Mouse (Mus musculus): ENCODE measurements around the gene Orm1.

Gene Orm1

GRCm38 (mm10) chr4:63344295-63344694, at the start of gene Orm1:
Gene Orm1 (plus strand): TSS chr4:63344560.
- DNase-seq: no peak

- no peak for DNase-seq
These were observed 48.7 kb upstream of the Orm1 start for GRCm38 (mm10) chr4:63295641-63296040.

- DNase-seq: no peak
These were observed 48.1 kb upstream of the Orm1 start for GRCm38 (mm10) chr4:63296263-63296662.

- DNase-seq: no peak
These were observed 47.5 kb upstream of the Orm1 start for GRCm38 (mm10) chr4:63296876-63297275.

GRCm38 (mm10) chr4:63298191-63298590, 46.2 kb upstream of the Orm1 start:
- DNase-seq: no peak

GRCm38 (mm10) chr4:63302641-63303040, 41.7 kb upstream of the Orm1 start:
- DNase-seq: no peak

GRCm38 (mm10) chr4:63307175-63308062, 36.9 kb upstream of the Orm1 start:
- peak; percentile 88 to 95 for DNase-seq

GRCm38 (mm10) chr4:63308316-63308715, 36.0 kb upstream of the Orm1 start:
- DNase-seq: peak; percentile 69 to 72

GRCm38 (mm10) chr4:63310247-63310855, 34.0 kb upstream of the Orm1 start:
- no peak for DNase-seq

- no peak for DNase-seq
These were observed 32.9 kb upstream of the Orm1 start for GRCm38 (mm10) chr4:63311426-63311825.

- no peak for DNase-seq
These were observed 30.3 kb upstream of the Orm1 start for GRCm38 (mm10) chr4:63314063-63314462.

GRCm38 (mm10) chr4:63316076-63316746, 28.1 kb upstream of the Orm1 start:
- DNase-seq: no peak

GRCm38 (mm10) chr4:63319566-63319965, 24.8 kb upstream of the Orm1 start:
- peak; percentile 63 to 78 for DNase-seq

- DNase-seq: no peak
These were observed 21.0 kb upstream of the Orm1 start for GRCm38 (mm10) chr4:63323275-63323815.

- DNase-seq: no peak
These were observed 11.0 kb upstream of the Orm1 start for GRCm38 (mm10) chr4:63333403-63333802.

GRCm38 (mm10) chr4:63338414-63339076, 5.8 kb upstream of the Orm1 start:
- DNase-seq: no peak

- no peak for DNase-seq
These were observed 1.9 kb upstream of the Orm1 start for GRCm38 (mm10) chr4:63342491-63342890.

- DNase-seq: no peak
These were observed 752 bp upstream of the Orm1 start for GRCm38 (mm10) chr4:63343608-63344007.

GRCm38 (mm10) chr4:63345261-63345660, 901 bp downstream of the Orm1 start:
- DNase-seq: no peak

GRCm38 (mm10) chr4:63346659-63347058, 2.3 kb downstream of the Orm1 start:
- DNase-seq: no peak

- no peak for DNase-seq
These were observed 4.2 kb downstream of the Orm1 start for GRCm38 (mm10) chr4:63348524-63348923.

GRCm38 (mm10) chr4:63355877-63356665, 11.7 kb downstream of the Orm1 start, which contains the start of gene Orm3:
Gene Orm3 (plus strand): TSS chr4:63356162.
- no peak for DNase-seq
